Mouse (Mus musculus) lung, embryonic 16.5 days (tissue): ENCODE results near the gene T. TPM values are rescaled to one million over a fixed set of nuclear protein-coding genes. Genes with fewer than 3 reads are reported as not detected.

Experiments used
- ATAC-seq: fragments of 200-750 bp; cut with Nextera tagmentation; 2 replicates; pipeline ENCODE4 v1.8.0; 2017; ENCODE audit warnings: low read depth, mild to moderate bottlenecking, moderate library complexity
- H3K27ac ChIP-seq: fragments of 300-500 bp; sonication (generic); 2 replicates; pipeline ENCODE4 v1.5.1; 2014; ENCODE audit warnings: mild to moderate bottlenecking, control low read depth, low read length
- H3K27me3 ChIP-seq: fragments of 300-500 bp; sonication (generic); 2 replicates; pipeline ENCODE4 v1.6.1; 2014; ENCODE audit warnings: low read depth, low read length, mixed read lengths; ENCODE audit not compliant: control insufficient read depth, insufficient read depth
- H3K36me3 ChIP-seq: fragments of 300-500 bp; sonication (generic); 2 replicates; pipeline ENCODE4 v1.6.1; 2014; ENCODE audit warnings: low read length; ENCODE audit not compliant: control insufficient read depth, insufficient read depth
- H3K4me1 ChIP-seq: fragments of 300-500 bp; sonication (generic); replicated peaks from 2 replicates; pipeline ENCODE4 v1.6.1; 2014; ENCODE audit warnings: low read length, mixed read lengths; ENCODE audit not compliant: control insufficient read depth, insufficient read depth
- H3K4me2 ChIP-seq: fragments of 300-500 bp; sonication (generic); 2 replicates; pipeline ENCODE4 v1.6.1; 2014; ENCODE audit warnings: low read depth, low read length, control low read depth
- H3K4me3 ChIP-seq: fragments of 300-500 bp; sonication (generic); 2 replicates; pipeline ENCODE4 v1.5.1; 2014; ENCODE audit warnings: mild to moderate bottlenecking, low read length, control low read depth
- H3K9ac ChIP-seq: fragments of 300-500 bp; sonication (generic); 2 replicates; pipeline ENCODE4 v1.6.1; 2014; ENCODE audit warnings: low read length, control low read depth
- H3K9me3 ChIP-seq: fragments of 300-500 bp; sonication (generic); 2 replicates; pipeline ENCODE4 v1.6.1; 2016; ENCODE audit warnings: low read length; ENCODE audit not compliant: control insufficient read depth
- WGBS: fragments of 180-500 bp; shearing (Covaris S2); extraction: QIAGEN DNeasy Blood & Tissue Kit; methylation state at CpG from one replicate; pipeline ENCODE4 v1.1.7; 2014; 5-methylcytosine and 5-hydroxymethylcytosine counted together
- polyA plus RNA-seq: library from polyadenylated mRNA; unstranded; fragments of >200 nt; fragmentation: Nextera tagmentation; extraction: Ambion mirVana; gene quantifications from 2 replicates; pipeline ENCODE4 v1.2.1, GENCODE M21; 2015

The T gene
- polyA plus RNA-seq, 1 experiment from 2014 or later = 0.13 TPM

GRCm38 (mm10) chr17:8455601-8456000 lies 21.4 kb downstream of the T start:
- Histone ChIP-seq H3K27me3 (no peaks in the 10 kb centered on the region; the same call in 1 of the 2 replicates), H3K4me1 (no peaks in the 10 kb centered on the region), H3K4me3 (no peak overlapping the region), H3K4me2 (no peak overlapping the region), H3K36me3 (no peaks in the 10 kb centered on the region), H3K27ac (no peak overlapping the region), H3K9me3 (no peaks in the 10 kb centered on the region), H3K9ac (no peak overlapping the region)
- no peak for ATAC-seq
- 69% methylated on average over 7 of the region's 7 CpGs for WGBS

GRCm38 (mm10) chr17:8456856-8457460 lies 22.7 kb downstream of the T start:
- Histone ChIP-seq H3K9ac (no peak overlapping the region), H3K4me1 (no peaks in the 10 kb centered on the region), H3K4me3 (no peak overlapping the region), H3K4me2 (no peak overlapping the region), H3K9me3 (no peaks in the 10 kb centered on the region), H3K36me3 (no peaks in the 10 kb centered on the region), H3K27ac (no peak overlapping the region), H3K27me3 (no peaks in the 10 kb centered on the region; the same call in 1 of the 2 replicates)
- WGBS = 25% methylated on average over 9 of the region's 9 CpGs
- no peak for ATAC-seq

- no peak for ATAC-seq
Observed at GRCm38 (mm10) chr17:8461568-8461967, 27.3 kb downstream of the T start.

GRCm38 (mm10) chr17:8463482-8464128 lies 29.4 kb downstream of the T start:
- no peaks in the 10 kb centered on the region for H3K9me3 ChIP-seq
- H3K4me2 ChIP-seq = no peak overlapping the region
- H3K9ac ChIP-seq = no peak overlapping the region
- peaks cover 8% of the 10 kb centered on the region; the same call in 1 of the 2 replicates for H3K27me3 ChIP-seq
- no peaks in the 10 kb centered on the region for H3K36me3 ChIP-seq
- H3K27ac ChIP-seq = no peak overlapping the region
- WGBS = 21% methylated on average over 9 of the region's 9 CpGs
- no peak overlapping the region for H3K4me3 ChIP-seq
- ATAC-seq = peak; percentile 45
- no peaks in the 10 kb centered on the region for H3K4me1 ChIP-seq

More at GRCm38 (mm10) chr17:8461568-8461967, 27.3 kb downstream of the T start:
- WGBS = 7% methylated on average over 4 of the region's 4 CpGs
- H3K4me3 ChIP-seq = no peak overlapping the region
- H3K9ac ChIP-seq = no peak overlapping the region
- H3K9me3 ChIP-seq = no peaks in the 10 kb centered on the region
- H3K27ac ChIP-seq = no peak overlapping the region
- H3K27me3 ChIP-seq = no peaks in the 10 kb centered on the region; the same call in 1 of the 2 replicates
- no peaks in the 10 kb centered on the region for H3K36me3 ChIP-seq
- no peaks in the 10 kb centered on the region for H3K4me1 ChIP-seq
- H3K4me2 ChIP-seq = no peak overlapping the region

GRCm38 (mm10) chr17:8467771-8468170 lies 33.5 kb downstream of the T start:
- Histone ChIP-seq H3K4me1 (no peaks in the 10 kb centered on the region), H3K4me2 (no peak overlapping the region), H3K9me3 (no peaks in the 10 kb centered on the region), H3K36me3 (no peaks in the 10 kb centered on the region), H3K27me3 (peaks cover 13% of the 10 kb centered on the region; the same call in 1 of the 2 replicates), H3K27ac (no peak overlapping the region), H3K4me3 (no peak overlapping the region), H3K9ac (no peak overlapping the region)
- WGBS = 83% methylated on average over 3 of the region's 3 CpGs
- ATAC-seq = no peak

GRCm38 (mm10) chr17:8468716-8469344 lies 34.6 kb downstream of the T start:
- H3K27me3 ChIP-seq = peaks cover 13% of the 10 kb centered on the region; the same call in 1 of the 2 replicates
- no peak overlapping the region for H3K4me3 ChIP-seq
- no peak overlapping the region for H3K9ac ChIP-seq
- H3K4me2 ChIP-seq = no peak overlapping the region
- peak; percentile 68; the same call in 1 of the 2 replicates for ATAC-seq
- no peaks in the 10 kb centered on the region for H3K36me3 ChIP-seq
- 13% methylated on average over 19 of the region's 19 CpGs for whole genome bisulfite sequencing
- no peaks in the 10 kb centered on the region for H3K9me3 ChIP-seq
- H3K4me1 ChIP-seq = no peaks in the 10 kb centered on the region
- no peak overlapping the region for H3K27ac ChIP-seq

- H3K4me2 ChIP-seq = no peak overlapping the region
- no peaks in the 10 kb centered on the region for H3K4me1 ChIP-seq
- no peaks in the 10 kb centered on the region for H3K9me3 ChIP-seq
Observed at GRCm38 (mm10) chr17:8478554-8478953, 44.3 kb downstream of the T start.

GRCm38 (mm10) chr17:8479493-8480128 lies 45.4 kb downstream of the T start:
- H3K4me3 ChIP-seq = no peak overlapping the region
- H3K9ac ChIP-seq = no peak overlapping the region
- no peak for ATAC-seq
- H3K4me1 ChIP-seq = no peaks in the 10 kb centered on the region
- H3K27me3 ChIP-seq = no peaks in the 10 kb centered on the region
- 74% methylated on average over 9 of the region's 9 CpGs for WGBS
- H3K36me3 ChIP-seq = no peaks in the 10 kb centered on the region
- H3K9me3 ChIP-seq = no peaks in the 10 kb centered on the region
- H3K27ac ChIP-seq = no peak overlapping the region
- H3K4me2 ChIP-seq = no peak overlapping the region

More at GRCm38 (mm10) chr17:8478554-8478953, 44.3 kb downstream of the T start:
- Histone ChIP-seq H3K27me3 (no peaks in the 10 kb centered on the region), H3K9ac (no peak overlapping the region), H3K27ac (no peak overlapping the region), H3K36me3 (no peaks in the 10 kb centered on the region), H3K4me3 (no peak overlapping the region)
- ATAC-seq = no peak
- 71% methylated on average over 3 of the region's 3 CpGs for WGBS

GRCm38 (mm10) chr17:8481797-8482196 lies 47.6 kb downstream of the T start:
- no peaks in the 10 kb centered on the region for H3K4me1 ChIP-seq
- H3K27ac ChIP-seq = no peak overlapping the region
- no peak overlapping the region for H3K4me2 ChIP-seq
- H3K9me3 ChIP-seq = no peaks in the 10 kb centered on the region
- no peaks in the 10 kb centered on the region for H3K27me3 ChIP-seq
- WGBS = 67% methylated on average over 10 of the region's 10 CpGs
- no peak overlapping the region for H3K9ac ChIP-seq
- H3K36me3 ChIP-seq = no peaks in the 10 kb centered on the region
- no peak for ATAC-seq
- H3K4me3 ChIP-seq = no peak overlapping the region
